Mouse (Mus musculus) naive thymus-derived CD4-positive, alpha-beta T cell, adult 2 months (primary cell): ENCODE measurements around the gene Stk40.
"Not testable (repeated sequence)": the region's sequence is repeated elsewhere in the genome, so short reads cannot be mapped to it uniquely, and the experiment has no call there.

ENCODE experiments used
- DNase-seq: peaks from one replicate; pipeline ENCODE4 v3.0.0-alpha.2; 2011; ENCODE audit warnings: low read depth

Stk40 gene

GRCm38 (mm10) chr4:126155869-126156268 is 52.1 kb downstream of the Stk40 start:
- DNase-seq, result no peak

GRCm38 (mm10) chr4:126156617-126157016 is 52.9 kb downstream of the Stk40 start:
- DNase-seq, result peak; percentile 68

GRCm38 (mm10) chr4:126157562-126157961 is 53.8 kb downstream of the Stk40 start:
- DNase-seq, result peak; percentile 52

DNA sequence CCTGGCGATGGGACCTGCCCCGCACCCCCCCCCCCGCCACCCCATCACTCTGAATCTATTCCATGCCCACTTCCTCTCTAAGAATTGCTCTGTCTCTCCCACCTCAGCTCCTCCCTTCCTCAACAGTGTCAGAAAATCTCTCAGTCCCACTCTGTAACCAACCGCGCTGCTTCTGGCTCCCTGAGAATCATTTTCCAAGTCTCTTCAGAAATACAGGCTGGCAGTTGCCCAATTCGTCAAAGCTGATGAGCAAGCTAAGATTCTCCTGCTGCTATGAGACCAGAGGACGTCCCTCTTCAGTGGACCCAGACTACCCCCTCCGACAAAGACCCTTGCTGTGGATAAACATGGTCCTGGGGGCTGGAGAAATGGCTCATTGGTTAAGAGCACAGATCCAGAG is 55.7 kb downstream of the Stk40 start:
- DNase-seq, result no peak

DNA sequence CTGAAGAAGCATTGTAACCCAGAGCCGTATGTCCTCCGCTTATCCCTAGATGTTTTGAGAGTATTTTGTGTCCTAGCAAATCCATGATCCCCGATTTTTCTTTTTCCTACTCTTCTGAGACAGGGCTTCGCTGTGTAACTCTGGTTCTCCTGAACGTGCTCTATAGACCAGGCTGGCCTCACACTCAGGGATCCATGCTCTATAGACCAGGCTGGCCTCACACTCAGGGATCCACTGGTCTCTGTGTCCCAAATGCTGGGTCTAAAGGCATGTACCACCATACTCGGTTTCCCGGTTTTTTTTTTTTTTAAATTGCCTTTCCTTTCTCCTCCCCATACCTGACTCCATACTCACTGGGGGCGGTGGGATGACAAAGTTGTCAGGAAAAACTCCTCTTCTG is 57.2 kb downstream of the Stk40 start:
- DNase-seq, result no peak

- no peak for DNase-seq
These were observed 57.7 kb downstream of the Stk40 start for GRCm38 (mm10) chr4:126161456-126161855.

GRCm38 (mm10) chr4:126161986-126162385 is 58.2 kb downstream of the Stk40 start:
- DNase-seq, result no peak

- DNase-seq, result peak; percentile 81
These were observed 58.8 kb downstream of the Stk40 start for GRCm38 (mm10) chr4:126162544-126163066.

DNA sequence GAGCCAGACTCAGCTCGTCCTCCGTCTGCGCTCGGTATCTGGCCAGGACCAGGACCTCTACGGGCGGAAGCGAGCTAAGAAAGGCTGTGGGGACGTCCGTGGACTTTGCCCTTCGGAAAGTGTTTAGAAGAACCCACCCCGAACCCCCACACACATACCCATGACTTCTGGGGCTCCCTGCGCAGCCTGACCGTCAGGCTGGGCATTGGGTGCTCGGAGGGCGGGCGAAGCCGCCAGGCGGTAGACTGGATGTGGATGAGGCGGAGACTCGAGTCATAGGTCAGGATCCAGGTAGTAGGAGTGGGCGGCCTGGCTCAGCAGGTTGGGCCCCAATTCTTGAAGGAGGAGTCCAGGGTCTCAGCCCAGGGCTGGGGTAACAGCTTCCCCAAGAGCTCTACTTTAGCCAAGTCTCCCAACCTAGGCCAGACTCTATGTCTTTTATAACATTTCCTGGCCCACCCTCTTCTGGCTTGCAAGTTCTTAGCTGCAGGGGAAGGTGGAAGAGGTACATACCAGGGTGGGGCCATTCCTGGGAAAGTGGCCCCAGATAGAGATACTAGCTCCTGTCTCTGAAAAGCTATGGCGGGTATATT is 59.4 kb downstream of the Stk40 start, which contains the start of gene Sh3d21:
Sh3d21 (minus strand) TSS at position 425 of the 593 bp plus-strand sequence.
- DNase-seq, result no peak

GRCm38 (mm10) chr4:126163685-126164084 is 59.9 kb downstream of the Stk40 start:
- no peak for DNase-seq

GRCm38 (mm10) chr4:126165092-126165491 is 61.3 kb downstream of the Stk40 start:
- DNase-seq, result not testable (repeated sequence)

DNA sequence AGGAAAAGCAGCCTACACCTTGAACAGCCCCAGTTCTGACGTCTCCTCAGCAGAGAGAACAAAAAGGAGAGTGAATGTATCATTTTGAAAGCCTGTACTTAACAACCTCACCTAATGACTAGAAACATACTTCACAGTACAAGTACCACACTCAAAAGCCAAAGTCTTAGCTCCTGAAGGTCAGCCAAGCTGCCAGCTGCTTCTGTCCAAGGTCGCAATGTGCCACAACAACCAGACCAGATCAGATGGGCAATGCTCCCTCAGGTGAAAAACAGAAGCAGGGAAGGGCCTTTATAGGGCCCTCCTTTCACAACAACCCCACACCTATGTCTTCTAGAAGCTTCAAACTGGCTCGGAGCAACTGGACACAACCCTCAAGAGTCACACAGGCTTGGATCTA is 62.3 kb downstream of the Stk40 start:
- no peak for DNase-seq

- DNase-seq, result no peak
These were observed 65.1 kb downstream of the Stk40 start for GRCm38 (mm10) chr4:126168851-126169250.

GRCm38 (mm10) chr4:126170737-126171136 is 67.0 kb downstream of the Stk40 start:
- DNase-seq, result not testable (repeated sequence)

DNA sequence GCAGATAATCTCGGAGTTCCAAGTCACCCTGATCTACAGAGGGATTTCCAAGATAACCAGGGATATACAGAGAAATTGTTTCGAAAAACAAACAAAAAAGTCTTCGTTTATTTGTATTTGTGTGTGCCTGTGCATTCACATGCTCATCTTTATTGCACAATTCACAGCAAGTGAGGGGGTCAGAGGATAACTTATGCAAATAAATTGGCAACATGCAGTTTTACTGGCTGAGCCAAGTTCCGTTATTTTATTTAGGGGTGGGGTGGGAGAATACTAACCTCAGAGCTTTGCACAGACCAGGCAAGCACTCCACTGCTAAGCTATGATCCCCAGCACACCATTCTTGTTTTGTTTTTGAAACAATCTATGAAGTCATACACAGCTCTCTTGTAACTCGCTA is 70.0 kb downstream of the Stk40 start:
- DNase-seq, result no peak

DNA sequence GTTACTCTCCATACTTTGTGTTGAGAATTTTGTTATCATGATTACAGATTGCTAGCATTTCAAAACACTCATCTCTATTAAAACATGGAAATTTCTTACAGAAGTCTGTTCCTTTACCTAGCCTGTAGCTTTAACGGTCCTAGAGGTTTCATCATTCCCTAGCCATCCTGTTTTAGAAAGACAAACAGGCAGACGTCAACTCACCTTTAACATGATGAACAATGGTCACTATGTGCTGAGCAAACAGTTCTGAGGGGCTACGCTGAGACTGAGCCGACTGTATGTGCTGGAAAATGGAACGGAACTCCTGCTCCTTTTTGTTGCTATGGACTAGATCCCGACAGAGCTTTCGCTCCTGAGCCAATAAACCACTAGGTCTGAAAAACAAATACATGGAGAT is 72.2 kb downstream of the Stk40 start:
- not testable (repeated sequence) for DNase-seq

GRCm38 (mm10) chr4:126181170-126181957 is 77.6 kb downstream of the Stk40 start:
- peak; percentile 84 for DNase-seq

- DNase-seq, result no peak
These were observed 79.3 kb downstream of the Stk40 start for GRCm38 (mm10) chr4:126183034-126183433.

DNA sequence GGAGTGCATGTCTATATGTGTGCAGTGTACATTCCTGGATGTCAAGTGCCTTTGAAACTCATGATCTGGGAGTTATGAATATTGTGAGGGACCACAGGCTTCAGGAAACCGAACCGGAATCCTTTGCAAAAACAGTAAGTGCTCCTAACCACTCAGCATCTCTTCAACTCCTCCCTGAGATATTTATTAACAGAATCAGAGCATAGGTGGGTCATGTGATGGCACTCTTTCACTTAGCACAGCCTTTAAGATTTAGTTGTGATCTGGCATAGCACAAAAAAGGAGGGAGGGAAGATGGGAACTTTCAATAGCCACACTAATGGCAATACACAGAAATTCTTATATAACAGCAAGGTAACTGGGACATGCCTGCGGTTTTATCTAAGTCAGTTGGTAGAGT is 83.3 kb downstream of the Stk40 start:
- DNase-seq, result no peak
